Mouse (Mus musculus): Measurements from ENCODE around the gene Ret. TPM values are rescaled to one million over a fixed set of nuclear protein-coding genes. Genes with fewer than 3 reads are reported as not detected.

Ret gene
- polyA plus RNA-seq, 1 experiment: 4.2 TPM

- peak; percentile 52 for DNase-seq (ENCODE audit: low read depth, low spot score)
- WGBS: 50% methylated on average over 13 of the region's 13 CpGs
These were observed 18.0 kb downstream of the Ret start for GRCm38 (mm10) chr6:118179316-118180084.

DNA sequence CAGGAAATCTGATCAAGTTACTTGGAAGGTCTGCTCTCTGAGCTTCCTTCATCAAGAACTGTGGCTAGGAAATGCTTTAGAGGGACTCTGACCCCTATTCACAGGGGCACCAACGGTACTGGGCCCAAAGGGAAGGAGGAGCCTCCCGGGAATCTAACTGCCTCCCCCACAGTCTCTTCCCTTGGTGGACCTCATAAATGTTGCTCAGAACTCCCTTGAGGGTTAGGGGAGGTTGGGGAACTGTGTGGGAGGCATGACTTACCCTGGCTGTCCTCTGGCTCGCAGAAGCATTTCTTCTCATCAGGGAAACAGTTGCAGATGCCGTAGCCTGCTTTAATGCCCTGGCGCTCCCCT, 23.6 kb downstream of the Ret start:
- no peak for DNase-seq (ENCODE audit: low read depth, low spot score)
- WGBS: 67% methylated on average over 5 of the region's 5 CpGs

- 92% methylated on average over 18 of the region's 18 CpGs for WGBS
These were observed 24.1 kb downstream of the Ret start for GRCm38 (mm10) chr6:118173251-118173974.

GRCm38 (mm10) chr6:118171386-118171785, 26.1 kb downstream of the Ret start:
- no peak for DNase-seq (ENCODE audit: low read depth, low spot score)
- WGBS: 75% methylated on average over 7 of the region's 7 CpGs

More at GRCm38 (mm10) chr6:118173251-118173974, 24.1 kb downstream of the Ret start:
- no peak for DNase-seq (ENCODE audit: low read depth, low spot score)

DNA sequence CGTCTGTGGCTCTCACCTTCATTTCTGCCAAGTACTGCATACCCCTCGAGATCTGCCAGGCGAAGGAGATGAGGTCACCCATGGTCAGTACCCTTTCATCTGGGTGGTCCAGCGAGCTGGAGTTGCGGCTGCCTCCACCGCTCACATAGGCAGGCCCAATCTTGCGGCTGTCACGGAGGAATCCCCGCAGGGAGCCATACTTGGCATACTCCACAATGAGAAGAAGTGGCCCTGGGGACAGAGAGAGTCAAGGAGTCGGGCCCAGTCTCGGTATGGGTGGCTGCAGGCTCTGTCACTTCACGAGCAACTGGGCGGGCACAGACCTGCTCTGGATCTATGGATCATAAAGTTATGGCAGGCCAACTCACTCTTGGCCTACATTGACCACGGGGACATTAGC, 29.4 kb downstream of the Ret start:
- 88% methylated on average over 14 of the region's 14 CpGs for WGBS
- DNase-seq (ENCODE audit: low read depth, low spot score): no peak

GRCm38 (mm10) chr6:118167013-118167412, 30.5 kb downstream of the Ret start:
- WGBS: 82% methylated on average over 9 of the region's 9 CpGs
- DNase-seq (ENCODE audit: low read depth, low spot score): no peak

DNA sequence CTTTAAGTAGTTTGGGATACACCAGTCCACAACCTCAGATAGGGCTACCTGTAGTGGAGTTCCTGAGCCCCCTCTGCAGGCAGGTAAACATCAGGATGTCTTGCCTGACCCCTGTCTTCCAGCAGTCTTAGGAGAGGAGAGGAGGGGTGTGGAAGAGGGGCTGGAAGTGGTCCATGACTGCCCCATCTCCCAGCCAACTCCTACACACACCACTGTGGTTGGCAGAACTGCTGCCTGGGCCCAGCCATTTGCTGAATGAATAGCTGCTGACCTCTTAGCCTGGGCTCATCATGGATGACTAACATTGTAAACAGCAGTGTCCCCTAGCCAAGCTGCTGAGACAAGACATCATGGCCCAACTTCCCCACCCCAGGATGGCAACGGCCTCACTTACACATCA, 32.0 kb downstream of the Ret start:
- DNase-seq (ENCODE audit: low read depth, low spot score): no peak
- WGBS: 95% methylated on average over 1 of the region's 1 CpGs

GRCm38 (mm10) chr6:118164691-118165090, 32.8 kb downstream of the Ret start:
- 64% methylated on average over 8 of the region's 8 CpGs for WGBS
- DNase-seq (ENCODE audit: low read depth, low spot score): no peak

- WGBS: 92% methylated on average over 2 of the region's 2 CpGs
- DNase-seq (ENCODE audit: low read depth, low spot score): no peak
These were observed 34.4 kb downstream of the Ret start for GRCm38 (mm10) chr6:118163086-118163485.

GRCm38 (mm10) chr6:118162457-118163082, 34.9 kb downstream of the Ret start:
- DNase-seq (ENCODE audit: low read depth, low spot score): no peak

DNA sequence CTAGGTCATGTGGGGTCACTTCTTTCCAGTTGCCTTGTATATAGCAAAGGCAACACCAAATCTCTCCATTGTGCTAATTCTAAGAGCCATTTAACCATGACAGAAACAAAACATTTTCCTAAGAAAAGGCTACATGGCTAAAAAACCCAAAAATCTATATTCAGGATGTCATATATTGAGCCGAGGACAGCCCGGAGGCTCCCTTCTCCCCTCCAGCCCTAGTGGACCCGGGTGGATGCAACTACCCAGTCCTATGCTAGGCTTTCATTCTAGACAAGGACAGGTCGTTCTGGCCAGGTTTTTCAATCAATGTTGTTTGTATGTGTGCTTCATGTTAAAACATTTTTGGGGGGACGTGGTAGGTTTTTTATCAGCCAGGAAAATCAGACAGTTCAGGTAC, 44.4 kb downstream of the Ret start:
- 81% methylated on average over 5 of the region's 5 CpGs for WGBS
- no peak for DNase-seq (ENCODE audit: low read depth, low spot score)

More at GRCm38 (mm10) chr6:118162457-118163082, 34.9 kb downstream of the Ret start:
- 84% methylated on average over 12 of the region's 12 CpGs for WGBS

- 64% methylated on average over 8 of the region's 8 CpGs for WGBS
- no peak for DNase-seq (ENCODE audit: low read depth, low spot score)
These were observed 46.5 kb downstream of the Ret start for GRCm38 (mm10) chr6:118150988-118151387.

DNA sequence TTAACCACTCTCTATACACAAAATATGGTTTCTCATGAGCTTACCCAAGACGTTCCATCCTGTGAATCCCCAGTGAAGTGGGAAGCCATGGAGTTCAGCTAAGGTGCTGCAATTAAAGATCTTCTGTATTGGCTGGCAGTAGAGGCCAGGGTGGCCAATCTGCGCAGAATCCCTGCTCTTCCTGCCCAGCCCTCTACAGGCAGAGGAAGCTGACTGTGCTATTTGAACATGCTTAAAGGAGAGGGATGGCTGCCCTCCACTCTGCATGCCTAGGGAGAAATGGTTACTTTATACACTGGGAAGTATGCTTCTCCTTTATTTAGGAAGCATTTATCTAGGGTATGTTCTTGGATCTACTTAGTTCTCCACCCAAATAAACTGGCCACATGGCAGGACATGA, 47.0 kb downstream of the Ret start:
- no peak for DNase-seq (ENCODE audit: low read depth, low spot score)
- 73% methylated on average over 2 of the region's 2 CpGs for WGBS

DNA sequence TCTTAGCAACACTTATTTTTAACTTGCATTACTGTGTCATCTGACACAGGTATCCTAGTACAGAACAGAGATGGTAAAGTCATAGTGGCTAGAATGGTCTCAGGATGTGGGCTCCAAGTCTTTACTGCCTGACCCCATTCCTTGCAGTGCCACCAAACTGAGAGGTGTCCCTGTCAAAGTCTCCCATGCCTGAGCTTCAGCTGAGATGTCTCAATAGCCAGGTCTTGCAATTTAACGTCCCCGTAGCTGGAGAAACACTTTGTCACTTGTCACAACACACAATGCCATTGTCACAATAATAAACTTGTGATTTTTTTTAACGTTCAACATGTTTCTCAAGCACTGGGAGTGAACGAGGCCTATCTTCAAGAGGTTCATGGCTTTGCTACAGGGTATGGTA, 47.4 kb downstream of the Ret start:
- DNase-seq (ENCODE audit: low read depth, low spot score): no peak
- WGBS: 84% methylated on average over 4 of the region's 4 CpGs

- DNase-seq (ENCODE audit: low read depth, low spot score): no peak
- WGBS: 74% methylated on average over 6 of the region's 6 CpGs
These were observed 56.6 kb downstream of the Ret start for GRCm38 (mm10) chr6:118140961-118141360.

DNA sequence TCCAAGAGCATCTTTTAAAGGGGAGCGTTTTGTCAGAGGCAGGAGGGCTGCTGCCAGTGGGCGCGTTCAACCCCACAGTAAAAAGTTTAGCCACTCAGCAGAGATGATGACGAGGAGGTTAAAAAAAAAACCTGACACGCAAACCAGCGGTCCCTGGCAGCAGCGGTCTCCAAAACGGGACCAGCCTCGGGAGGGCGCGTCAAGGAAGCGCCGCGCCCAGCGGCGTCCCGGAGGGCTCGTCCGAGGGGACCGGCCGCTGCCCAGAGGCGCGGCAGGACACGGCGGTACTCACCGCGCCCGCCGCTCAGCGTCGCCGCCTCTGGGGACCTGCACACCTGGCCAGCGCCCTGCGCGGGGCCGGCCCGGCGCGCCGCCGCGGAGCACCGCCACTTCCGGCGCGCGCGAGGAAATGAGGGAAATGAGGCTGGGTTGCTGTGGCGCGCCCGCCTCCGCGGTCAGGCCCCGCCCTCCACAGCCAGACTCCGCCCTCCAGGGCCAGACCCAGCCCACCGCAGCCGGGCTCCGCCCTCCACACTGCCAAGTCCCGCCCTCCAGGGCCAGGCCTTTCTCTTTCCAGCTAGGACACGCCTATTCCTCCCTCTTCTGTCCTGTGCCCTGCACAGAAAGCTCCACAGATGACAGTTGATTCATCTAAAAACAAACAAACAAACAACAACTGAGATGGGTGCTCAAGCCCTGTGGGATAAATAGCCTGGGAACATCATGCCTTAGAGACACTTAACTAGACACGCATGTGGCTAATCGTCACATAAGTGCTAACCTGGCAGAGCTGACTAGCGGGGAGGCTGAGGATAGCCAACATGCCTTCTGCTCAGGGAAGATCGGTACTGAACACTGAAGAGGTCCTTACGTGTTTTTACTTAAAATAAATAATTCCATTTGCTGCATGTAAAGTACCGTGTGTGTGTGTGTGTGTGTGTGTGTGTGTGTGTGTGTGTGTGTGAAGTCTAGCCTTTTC, 58.5 kb downstream of the Ret start, which contains the start of gene Csgalnact2:
TSS of gene Csgalnact2 (minus strand) at position 410 of the 979 bp plus-strand sequence.
- WGBS: 5% methylated on average over 65 of the region's 66 CpGs
- peak; percentile 48 for DNase-seq (ENCODE audit: low read depth, low spot score)

DNA sequence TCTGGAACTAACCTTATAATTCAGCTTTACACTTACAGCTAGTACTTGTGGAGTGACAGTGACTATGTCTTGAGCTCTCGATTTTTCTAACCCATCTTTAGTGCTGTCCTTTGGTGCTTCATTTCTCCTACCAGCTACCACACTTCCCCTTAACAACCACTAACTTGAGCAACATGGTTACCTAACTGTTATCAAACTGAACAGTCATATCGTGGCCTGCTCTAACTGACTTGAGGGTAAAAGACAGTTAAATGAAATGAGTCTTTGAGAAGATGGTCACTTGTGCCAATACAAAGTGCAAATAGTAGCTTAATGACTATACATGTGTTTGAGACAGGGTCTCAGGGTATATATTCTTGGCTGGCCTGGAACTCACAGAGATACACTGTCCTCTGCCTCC, 60.4 kb downstream of the Ret start:
- DNase-seq (ENCODE audit: low read depth, low spot score): no peak
- 76% methylated on average over 2 of the region's 2 CpGs for WGBS

DNA sequence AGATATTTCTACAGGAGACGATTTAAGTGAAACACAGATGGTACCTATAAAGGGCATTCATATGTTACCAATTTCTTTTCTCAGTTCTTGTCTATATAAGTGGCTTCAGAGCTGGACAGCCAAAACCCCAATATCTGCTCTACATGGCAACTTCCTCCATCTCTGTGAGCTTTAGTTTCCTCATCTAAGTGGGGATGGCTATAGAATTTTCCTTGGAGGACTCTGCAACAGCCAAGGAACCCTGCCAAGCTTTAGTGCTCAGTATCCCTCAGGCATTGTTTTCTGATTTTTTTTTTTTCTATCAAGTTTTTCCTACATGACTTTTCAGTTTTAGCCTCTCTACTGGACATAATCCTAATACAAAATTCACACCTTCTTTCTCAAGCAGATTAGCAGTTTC, 63.1 kb downstream of the Ret start:
- WGBS: 80% methylated on average over 1 of the region's 1 CpGs
- no peak for DNase-seq (ENCODE audit: low read depth, low spot score)

DNA sequence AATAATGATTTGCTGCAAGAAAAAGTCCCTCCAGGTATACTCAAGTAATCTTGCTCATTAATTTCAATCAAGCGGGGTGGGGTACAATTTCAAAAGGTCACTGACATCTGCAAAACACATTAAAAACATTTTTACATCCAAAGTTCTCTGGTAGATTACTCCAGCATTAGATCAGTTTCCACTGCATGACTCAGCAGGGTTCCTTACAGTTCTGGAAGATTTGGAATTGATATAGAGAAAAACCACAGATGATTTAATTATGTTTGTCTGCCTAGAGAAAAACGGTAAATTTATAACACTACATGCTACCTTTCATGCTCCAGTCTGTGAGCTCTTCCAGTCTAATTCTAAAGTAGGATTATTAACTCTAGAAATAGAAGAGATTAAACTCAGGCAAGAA, 67.5 kb downstream of the Ret start:
- 52% methylated on average over 2 of the region's 2 CpGs for WGBS
- no peak for DNase-seq (ENCODE audit: low read depth, low spot score)

Measured in large intestine, adult 2 months (tissue).